Mouse (Mus musculus) left cerebral cortex, postnatal 14 days (tissue): ENCODE measurements around the gene Prkaa1. TPM values are rescaled to one million over a fixed set of nuclear protein-coding genes. Genes with fewer than 3 reads are reported as not detected.

Experiments used
- DNase-seq, 2 experiments: peaks; one replicate each; pipeline ENCODE4 v3.0.0; 2021 to 2022; ENCODE audit warnings: low spot score in 2 of 2, mixed read lengths in 1 of 2
- intact Hi-C: fragments of 180-260 bp; cut with DNase I; formaldehyde crosslinking; loops from one replicate; pipeline ENCODE4 v1.15.1; 2025
- total RNA-seq, 2 experiments: library from RNA; stranded (reverse); gene quantifications; 2 replicates each; pipeline ENCODE4 v1.2.3; 2021

Gene Prkaa1
- total RNA-seq, 2 experiments from 2014 or later = 15.8 to 17.5 TPM

DNA sequence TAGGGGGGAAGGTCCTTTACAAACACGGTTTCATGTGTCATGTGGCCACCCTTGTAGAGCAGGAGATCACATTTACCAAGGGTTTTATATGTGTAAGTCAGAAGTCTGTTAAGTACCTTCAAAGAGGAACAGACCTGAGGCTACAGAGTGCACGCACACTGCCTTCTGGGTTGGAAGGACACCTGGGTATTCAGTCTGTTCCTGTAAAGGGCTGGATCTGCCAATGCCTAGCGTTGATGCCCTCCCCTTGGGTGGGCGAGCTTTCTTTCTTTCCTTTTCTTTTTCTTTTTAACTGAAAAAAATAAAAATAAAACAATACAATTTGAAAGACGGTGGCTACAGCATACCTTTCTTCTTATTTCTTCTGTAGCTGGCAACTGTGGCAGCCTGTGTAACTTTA, 11.4 kb downstream of the Prkaa1 start:
- intact Hi-C loops = no loop called here
- no peak for DNase-seq

DNA sequence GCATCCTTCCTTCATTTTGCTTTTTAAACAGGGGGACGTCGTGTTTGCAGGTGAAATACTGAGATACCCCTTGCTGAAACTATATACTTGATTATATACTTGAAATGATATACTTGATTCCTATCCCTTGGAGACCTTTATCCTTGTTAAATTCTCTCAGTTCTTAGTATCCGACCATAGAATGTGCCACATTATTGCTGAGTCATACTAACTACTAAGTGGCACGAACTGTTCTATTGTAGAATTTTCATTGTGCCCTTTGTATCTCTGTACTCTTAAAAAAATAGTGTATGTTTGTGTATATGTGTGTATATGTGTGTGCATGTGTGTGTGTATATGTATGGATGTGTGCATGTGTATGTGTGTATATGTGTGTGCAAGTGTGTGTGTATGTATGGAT, 12.7 kb downstream of the Prkaa1 start:
- no peak for DNase-seq
- intact Hi-C loops = no loop called here

DNA sequence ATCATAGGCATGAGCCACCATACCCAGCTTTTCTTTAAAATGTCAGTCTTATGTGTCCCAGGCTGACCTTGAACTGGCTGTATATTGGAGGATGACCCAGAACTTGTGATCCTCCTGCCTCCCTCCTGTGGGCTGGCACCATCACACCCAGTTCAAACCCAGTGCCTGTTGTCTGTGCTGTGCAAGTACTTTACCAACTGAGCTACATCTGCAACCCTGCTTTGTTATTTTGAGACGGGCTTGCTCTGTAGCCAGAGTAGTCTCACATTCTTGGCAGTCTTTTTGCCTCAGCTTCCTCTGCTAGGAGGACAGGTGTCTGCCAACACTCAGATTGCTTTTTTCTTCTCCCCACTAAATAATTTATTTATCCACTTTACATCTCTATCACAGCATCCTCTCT, 13.7 kb downstream of the Prkaa1 start:
- no peak for DNase-seq
- intact Hi-C loops = no loop called here

DNA sequence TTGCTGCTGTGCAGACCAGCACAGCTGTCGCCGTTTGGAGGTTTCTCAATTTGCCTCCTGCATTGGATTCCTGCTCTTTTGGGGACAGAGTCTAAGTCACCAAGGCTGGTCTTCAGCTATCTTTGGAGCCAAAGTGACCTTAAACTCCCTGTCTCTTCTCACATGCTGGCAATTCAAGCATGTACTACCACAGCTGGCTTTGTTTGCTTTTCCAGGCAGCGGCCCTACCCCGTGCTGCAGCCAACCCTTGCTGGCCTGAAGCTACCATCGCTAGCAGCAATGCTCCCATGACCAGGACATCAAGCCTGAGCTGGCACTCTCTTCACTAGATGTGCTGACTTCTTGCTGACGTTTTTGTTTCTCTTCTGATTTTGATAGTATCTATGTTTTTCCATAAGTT, 15.2 kb downstream of the Prkaa1 start:
- intact Hi-C loops = no loop called here
- DNase-seq = no peak

DNA sequence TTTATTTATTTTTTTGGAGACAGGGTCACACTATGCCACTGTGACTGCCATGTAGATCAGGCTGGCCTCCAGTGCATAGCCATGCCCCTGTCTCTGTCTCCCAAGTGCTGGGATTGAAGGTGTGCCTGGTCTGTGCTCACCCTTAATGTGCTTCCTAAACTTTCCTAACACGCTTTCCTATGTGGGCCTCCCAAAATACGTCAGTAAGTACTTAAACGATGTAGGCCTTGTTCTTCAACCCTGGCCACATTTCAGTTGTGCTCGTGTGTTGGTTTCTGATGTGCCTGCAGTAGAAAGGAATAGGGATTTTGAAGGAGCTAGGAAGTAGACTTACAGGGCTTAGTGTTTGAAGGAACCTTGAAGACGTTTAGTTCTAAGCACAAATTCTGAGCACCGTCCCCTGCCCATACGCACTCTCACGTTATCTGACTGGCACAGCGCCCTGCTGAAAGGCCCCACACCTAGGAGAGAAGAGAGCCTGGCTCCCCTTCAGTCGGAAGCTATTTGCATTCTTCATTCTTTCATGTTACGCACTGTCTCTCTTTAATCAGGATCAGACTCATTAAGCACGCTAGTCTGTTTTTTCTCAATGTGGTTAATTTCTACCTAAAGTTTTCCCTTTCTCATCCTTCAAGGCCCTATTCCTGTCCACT, 21.6 kb downstream of the Prkaa1 start:
- no peak for DNase-seq
- intact Hi-C loops = no loop called here

DNA sequence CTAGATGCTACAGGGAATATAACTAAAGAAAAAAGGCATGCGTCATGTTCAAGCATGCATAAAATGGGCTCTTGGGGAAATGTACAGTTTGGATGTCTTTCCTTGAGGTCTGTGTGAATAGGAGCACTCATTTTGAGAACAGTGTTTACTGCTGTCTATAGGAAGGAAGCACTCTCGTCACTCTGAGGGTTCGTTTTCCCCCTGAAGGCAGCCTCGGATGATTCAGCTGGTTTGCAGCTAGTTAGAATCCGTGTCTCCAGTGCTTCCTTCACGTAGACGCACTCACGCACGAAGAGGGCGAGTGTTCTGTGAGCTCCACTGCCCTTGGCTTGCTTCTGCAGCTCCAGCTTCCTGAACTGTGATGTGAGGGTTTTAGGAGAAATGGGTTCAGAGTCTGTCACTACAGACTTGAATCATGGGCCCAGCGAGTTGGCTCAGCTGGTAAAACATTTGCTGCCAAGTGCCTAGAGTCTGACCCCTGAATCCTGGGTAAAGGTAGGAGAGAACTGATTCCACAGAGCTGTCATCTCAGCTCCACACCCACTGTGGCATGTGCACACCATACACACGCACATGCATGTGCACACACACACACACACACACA, 29.7 kb downstream of the Prkaa1 start:
- intact Hi-C loops = no loop called here
- no peak for DNase-seq

DNA sequence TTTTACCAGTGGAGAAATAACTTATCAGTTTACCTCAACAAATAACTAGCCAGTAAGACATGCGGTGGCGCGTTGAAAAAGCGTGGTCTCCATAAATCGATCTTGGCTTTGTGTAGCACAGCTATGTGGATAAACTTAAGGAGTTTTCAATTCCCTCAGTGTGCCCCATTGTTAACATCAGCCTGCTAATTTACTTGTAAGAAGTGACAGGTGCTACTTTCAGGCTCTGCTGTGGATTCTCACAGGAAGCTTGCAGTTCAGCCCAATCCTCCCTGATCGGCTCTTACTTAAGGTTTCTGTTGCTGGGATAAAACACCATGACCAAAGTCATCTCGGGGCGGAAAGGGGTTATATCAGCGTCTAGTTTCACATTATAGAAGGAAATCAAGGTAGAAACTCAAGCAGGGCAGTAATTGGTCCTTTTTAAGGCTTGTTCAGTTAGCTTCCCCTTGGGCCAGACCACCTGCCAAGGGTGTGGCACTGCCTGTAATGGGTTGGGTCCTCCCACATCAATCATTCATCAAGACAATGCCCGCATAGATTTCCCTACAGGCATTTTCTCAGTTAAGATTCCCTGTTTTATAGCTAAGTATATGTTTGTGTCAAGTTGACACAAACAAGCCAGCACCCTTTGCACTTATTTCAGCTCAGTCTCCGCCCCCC, 41.1 kb downstream of the Prkaa1 start:
- intact Hi-C loops = loop anchor here (5.0 kb wide), 1 partner anchor 1023 kb away; no protein-coding TSS in a partner anchor
- no peak for DNase-seq

DNA sequence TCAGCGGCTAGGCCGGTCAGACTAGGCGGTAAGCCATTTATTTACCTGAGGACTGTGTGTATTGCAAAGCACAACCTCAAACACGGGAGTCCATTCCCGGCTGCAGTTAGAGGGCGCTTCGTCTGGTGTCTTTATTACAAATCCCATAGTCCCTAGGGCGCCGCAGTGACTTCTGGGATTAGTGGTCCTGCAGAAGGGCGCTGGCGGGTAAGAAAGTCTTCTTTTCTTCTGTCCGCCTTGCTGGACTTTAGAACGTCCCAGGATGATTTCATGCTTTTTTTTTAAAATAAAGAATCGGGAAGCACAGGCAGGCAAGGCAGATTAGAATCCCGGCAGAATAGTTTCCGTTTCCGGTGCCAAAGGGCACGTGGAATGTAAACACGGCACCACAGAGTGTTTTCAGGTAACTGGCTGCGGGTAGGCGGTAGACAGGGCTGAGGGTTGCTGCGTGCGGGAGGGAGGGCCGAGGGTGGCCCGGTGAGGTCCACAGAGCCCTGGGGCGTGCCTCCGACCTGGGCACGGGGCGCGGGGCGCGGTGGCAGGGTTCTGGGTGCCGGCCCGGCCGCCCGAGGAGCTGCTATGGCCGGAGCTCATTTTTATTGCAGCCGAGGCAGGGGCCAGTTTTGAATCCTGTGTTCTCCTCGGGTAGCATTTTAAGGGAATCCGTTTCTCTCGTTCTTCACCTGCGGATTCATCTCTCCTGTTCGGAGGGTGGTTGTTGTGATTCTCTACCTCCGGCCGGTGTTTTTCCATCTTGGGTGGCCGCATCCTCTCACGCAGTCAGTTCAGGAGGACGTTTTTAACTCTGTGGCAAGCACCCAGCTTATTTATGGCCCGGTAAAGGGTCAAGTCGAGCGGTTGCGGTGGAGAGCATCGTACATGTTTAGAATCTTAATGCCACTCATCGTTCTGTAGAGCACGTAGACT, 42.0 kb downstream of the Prkaa1 start, which contains the start of gene Ttc33:
Gene Ttc33 (plus strand): TSS at position 160 of the 927 bp plus-strand sequence.
- DNase-seq = peak; percentile 79 to 80
- intact Hi-C loops = loop anchor here (5.0 kb wide), 1 partner anchor 1022 kb away; no protein-coding TSS in a partner anchor

DNA sequence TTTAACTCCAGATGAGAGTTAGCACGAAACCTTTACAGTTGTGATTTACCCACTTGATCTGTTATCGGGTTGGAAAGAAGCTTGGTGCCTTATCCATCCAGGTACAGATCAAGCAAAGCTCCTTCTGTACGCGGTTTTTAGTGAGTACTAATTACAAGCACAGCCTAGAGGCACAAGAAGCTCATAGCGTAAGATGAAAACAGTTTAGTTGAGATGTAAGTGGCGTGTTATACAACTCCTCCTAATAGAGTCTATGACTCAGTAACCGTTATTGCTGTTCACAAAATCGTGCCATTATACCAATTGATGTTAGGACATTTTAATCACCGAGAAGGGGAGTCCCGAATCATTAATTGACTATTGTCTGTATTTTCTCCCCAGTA, 42.6 kb downstream of the Prkaa1 start:
- intact Hi-C loops = loop anchor here (5.0 kb wide), 1 partner anchor 1021 kb away; no protein-coding TSS in a partner anchor
- DNase-seq = no peak

DNA sequence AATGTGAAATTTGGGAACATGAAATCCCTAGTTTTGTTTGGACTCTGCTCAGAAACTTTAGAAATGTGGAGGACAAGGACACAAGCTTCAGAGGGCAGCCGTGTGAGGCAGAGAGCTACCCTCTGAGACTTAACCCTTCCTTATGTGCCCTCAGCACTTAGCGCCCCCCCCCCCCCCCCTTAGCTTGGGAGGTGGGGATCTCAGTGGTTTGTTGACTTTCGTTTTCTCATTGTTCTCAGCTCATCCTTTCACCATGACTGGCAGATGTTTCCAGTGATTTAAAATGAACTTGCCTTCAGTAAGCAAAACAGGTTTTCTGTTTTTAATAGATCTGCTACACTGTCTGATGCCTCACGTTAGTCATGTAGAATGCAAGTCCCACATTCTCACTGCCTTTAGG, 43.5 kb downstream of the Prkaa1 start:
- DNase-seq = no peak
- intact Hi-C loops = loop anchor here (5.0 kb wide), 1 partner anchor 1020 kb away; no protein-coding TSS in a partner anchor

DNA sequence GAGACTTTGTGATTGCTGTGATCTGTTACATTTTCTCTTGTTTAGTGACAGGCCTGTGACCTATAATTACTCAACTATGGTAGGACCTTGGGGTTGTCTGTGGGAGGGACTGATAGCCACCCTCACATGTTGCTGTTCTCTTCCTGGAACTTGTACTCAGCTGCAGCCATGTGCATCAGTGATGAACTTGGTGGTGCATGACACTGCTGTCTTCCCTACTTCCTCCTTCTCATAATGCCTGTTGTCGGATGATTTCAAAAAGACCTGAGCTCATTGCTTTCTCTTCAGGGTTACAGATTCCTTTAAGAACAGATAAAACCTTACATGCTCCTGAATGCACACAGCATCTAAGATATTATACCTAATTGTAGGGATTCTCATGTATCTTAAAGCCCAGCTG, 44.4 kb downstream of the Prkaa1 start:
- DNase-seq = no peak
- intact Hi-C loops = loop anchor here (5.0 kb wide), 1 partner anchor 1019 kb away; no protein-coding TSS in a partner anchor

DNA sequence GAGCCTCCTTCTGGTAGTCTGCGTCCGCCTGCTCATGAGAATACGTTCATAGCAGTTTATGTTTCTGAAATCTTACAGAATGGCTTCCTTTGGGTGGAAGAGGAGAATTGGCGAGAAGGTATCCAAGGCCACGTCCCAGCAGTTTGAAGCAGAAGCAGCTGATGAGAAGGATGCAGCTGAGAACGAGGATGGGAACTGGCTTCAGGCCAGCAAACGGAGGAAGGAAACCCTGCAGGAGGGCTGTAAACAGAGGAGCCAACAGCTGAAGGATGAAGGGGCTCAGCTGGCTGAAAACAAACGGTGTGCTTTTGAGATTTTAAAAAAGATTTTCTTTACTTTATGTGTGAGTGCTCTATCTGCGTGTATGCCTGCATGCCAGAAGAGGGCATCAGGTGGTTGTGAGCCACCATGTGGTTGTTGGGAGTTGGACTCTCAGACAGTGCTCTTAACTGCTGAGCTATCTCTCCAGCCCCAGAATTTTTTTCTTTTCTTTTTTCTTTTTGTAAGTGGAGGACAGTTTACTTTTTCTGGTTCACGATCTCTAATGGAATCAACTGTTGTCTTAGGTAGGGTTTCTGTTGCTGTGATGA, 45.9 kb downstream of the Prkaa1 start:
- peak; percentile 29 to 47 for DNase-seq
- intact Hi-C loops = loop anchor here (5.0 kb wide), 1 partner anchor 1018 kb away; no protein-coding TSS in a partner anchor

DNA sequence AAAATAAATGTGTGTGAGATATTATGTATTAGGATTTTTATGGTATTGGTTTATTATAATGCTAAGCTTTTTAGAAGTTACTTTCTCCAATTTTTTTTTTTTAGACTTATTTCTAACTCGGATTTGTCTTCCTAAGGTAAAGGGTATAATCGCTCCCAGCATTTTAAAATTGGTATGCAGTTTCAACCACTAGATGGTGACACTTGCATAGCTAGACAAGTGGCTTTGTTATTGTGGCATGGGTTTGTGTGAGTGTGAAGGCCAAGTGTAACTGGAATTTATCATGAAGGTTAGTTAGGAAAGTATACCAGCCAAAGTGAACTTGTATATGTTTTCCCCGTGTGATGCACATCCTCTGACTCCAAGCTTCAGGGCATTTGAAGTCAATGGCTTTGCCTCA, 50.2 kb downstream of the Prkaa1 start:
- intact Hi-C loops = no loop called here

DNA sequence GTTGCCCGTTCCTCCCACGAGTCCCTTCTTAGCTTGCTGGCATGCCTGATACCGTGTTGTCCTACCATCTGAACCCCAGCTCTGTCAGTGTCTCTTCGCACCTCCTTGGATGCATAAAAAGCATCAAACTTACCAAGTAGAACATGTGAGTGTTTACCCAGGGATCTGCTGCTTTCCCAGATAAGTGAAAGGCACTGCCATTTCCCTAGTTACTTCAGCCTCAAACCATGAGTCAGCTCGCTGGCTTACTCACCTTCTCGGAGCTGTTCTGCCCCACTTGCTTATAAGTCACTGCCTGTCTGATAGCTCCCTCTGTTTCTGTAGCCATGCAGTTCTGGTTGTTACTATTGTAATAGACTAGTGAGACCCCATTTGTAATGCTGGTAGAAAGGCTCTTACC, 50.8 kb downstream of the Prkaa1 start:
- intact Hi-C loops = no loop called here
- no peak for DNase-seq

More for the DNA sequence above, 50.2 kb downstream of the Prkaa1 start:
- DNase-seq = peak in 1 of 2 experiments; percentile 47

DNA sequence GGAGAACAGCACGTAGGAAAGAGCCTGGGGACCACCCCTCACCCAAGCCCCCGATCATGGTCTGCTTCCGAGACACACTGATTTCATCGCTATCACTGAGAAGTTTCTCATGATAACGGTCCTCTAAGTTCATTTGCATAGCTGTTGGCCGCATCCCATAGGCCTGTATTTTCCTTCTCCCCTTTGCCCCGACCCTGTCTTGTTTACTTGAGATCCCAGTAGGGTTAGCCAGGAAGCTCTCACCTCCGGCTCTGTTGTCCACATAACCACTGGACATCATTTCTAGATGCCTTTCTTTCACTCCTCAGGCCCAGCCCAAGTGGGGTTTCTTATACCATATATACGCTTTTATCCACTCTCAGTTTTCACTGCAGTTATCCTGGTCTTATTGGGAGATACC, 51.3 kb downstream of the Prkaa1 start:
- intact Hi-C loops = no loop called here

DNA sequence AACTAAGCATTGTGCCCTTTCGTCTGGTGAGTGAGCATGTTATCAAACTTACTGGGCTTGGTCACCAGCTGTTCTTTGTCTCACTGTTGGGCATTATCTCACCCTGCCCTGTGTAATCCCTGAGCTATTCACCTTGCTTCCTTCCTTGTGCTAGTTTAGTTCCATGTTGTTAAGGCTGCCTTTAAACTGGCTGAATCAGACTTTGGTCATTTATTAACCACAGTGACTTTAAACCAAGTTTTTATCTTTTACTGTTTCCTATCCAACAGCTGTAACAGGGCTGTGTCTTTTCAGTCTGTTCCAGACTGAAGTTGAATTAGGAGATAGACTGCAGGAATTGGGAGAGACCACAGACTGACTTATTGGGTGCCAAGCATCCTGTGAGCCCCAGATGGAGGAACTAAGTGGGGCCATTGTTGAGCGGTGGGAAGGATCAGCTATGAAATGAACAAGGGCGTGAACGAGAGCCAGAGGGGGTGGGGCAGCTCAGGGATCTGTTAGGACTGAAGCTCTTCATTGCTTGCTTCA, 52.4 kb downstream of the Prkaa1 start:
- DNase-seq = no peak
- intact Hi-C loops = no loop called here

More for the DNA sequence above, 51.3 kb downstream of the Prkaa1 start:
- no peak for DNase-seq

DNA sequence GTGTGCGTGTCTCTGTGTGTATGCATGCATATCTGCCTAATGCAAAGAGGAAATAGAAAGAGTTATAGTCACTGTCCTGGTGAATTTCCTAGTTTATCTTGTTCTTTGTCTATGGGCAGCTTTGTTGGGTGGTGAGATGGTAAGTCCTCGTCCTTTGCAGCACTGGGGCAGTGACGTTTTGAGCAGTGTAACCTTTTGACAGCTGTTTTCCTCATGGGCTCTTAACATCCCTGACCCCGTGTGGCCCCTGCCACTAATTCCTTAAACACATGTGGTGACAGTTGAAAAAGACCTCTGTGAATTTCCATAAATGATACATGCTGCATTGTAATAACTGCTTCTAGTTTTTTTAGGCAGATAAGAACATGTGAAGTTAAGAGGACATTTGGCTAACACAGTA, 53.0 kb downstream of the Prkaa1 start:
- no peak for DNase-seq
- intact Hi-C loops = no loop called here

DNA sequence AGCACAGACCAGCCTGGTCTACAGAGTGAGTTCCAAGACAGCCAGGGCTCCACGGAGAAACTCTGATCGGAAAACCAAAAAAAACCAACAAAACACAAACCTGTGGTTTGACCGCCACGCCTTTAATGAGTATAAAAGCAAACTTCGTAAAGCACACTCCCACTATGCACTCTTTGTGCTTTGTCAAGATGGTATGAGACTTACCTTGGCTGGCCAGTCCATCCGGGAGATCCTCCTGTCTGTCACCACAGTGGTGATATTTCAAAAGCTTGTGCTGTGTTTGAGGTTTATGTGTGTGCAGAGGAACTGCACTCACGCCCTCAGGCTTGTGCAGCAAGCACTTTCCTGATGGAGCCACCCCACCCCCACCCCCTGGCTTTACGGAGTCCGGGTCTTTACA, 61.6 kb downstream of the Prkaa1 start:
- intact Hi-C loops = no loop called here

DNA sequence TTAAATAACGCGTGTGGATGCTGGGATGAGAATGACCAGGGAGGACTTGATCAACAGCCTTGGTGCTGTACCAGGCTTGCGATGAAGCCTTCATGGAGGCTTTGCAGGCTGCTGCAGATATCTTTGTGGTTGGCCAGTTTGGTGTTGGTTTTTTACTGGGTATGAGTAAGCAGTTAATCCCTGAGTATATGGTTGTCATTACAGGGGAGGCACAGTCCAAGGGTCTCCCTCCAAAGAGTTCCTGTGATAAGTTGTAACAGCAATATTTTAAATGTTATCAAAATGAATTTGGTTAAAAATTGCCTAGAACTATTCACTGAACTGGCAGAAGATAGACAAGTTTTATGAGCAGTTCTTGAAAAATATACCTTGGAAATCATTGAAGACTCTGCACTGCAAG, 65.5 kb downstream of the Prkaa1 start:
- intact Hi-C loops = no loop called here
- DNase-seq = no peak

More for the DNA sequence above, 61.6 kb downstream of the Prkaa1 start:
- DNase-seq = no peak
